Mouse (Mus musculus): ENCODE measurements around the gene Olig2. TPM values are rescaled to one million over a fixed set of nuclear protein-coding genes. Genes with fewer than 3 reads are reported as not detected.
"Not testable (repeated sequence)": the region's sequence is repeated elsewhere in the genome, so short reads cannot be mapped to it uniquely, and the experiment has no call there.

Olig2 gene
- total and polyA plus RNA-seq, 2 experiments, result not detected

- no peaks in the 10 kb centered on the region for H3K36me3 ChIP-seq (ENCODE audit: control insufficient read depth, insufficient read depth, low read length)
- no peak overlapping the region for H3K27ac ChIP-seq (replicated peaks; ENCODE audit: insufficient read depth, low read depth, low read length)
- no peaks in the 10 kb centered on the region for H3K27me3 ChIP-seq (ENCODE audit: control insufficient read depth, insufficient read depth, low read length)
- 13% methylated on average over 4 of the region's 4 CpGs for WGBS
- H3K4me1 ChIP-seq (ENCODE audit: control insufficient read depth, insufficient read depth, low read length), result peaks cover 6% of the 10 kb centered on the region
- no peaks in the 10 kb centered on the region for H3K79me2 ChIP-seq (ENCODE audit: control insufficient read depth, insufficient read depth, low read length)
- no peak overlapping the region for H3K4me3 ChIP-seq (ENCODE audit: insufficient read depth, low read depth, low read length)
- peak; percentile 99 for DNase-seq (ENCODE audit: extremely low read depth, low read depth, low spot score)
- H3K9ac ChIP-seq (ENCODE audit: low read depth, low read length), result no peak overlapping the region
- no peak for TF ChIP-seq POLR2A (IDR thresholded peaks at IDR 0.05; ENCODE audit: extremely low read depth, insufficient read depth, low read length)
- TF ChIP-seq CTCF (IDR thresholded peaks at IDR 0.05; ENCODE audit: low read depth, low read length), result no peak
Measured at GRCm38 (mm10) chr16:91239024-91239423, 13.8 kb downstream of the Olig2 start.

- Histone ChIP-seq H3K36me3 (ENCODE audit: control insufficient read depth, insufficient read depth, low read length) (no peaks in the 10 kb centered on the region), H3K27ac (replicated peaks; ENCODE audit: insufficient read depth, low read depth, low read length) (no peak overlapping the region), H3K9ac (ENCODE audit: low read depth, low read length) (no peak overlapping the region), H3K4me3 (ENCODE audit: insufficient read depth, low read depth, low read length) (no peak overlapping the region), H3K79me2 (ENCODE audit: control insufficient read depth, insufficient read depth, low read length) (no peaks in the 10 kb centered on the region), H3K4me1 (ENCODE audit: control insufficient read depth, insufficient read depth, low read length) (no peaks in the 10 kb centered on the region), H3K27me3 (ENCODE audit: control insufficient read depth, insufficient read depth, low read length) (no peaks in the 10 kb centered on the region)
- 84% methylated on average over 9 of the region's 9 CpGs for WGBS
- TF ChIP-seq POLR2A (IDR thresholded peaks at IDR 0.05; ENCODE audit: extremely low read depth, insufficient read depth, low read length) (no peak), CTCF (IDR thresholded peaks at IDR 0.05; ENCODE audit: low read depth, low read length) (no peak)
- no peak for DNase-seq (ENCODE audit: extremely low read depth, low read depth, low spot score)
Measured at GRCm38 (mm10) chr16:91246292-91246691, 21.0 kb downstream of the Olig2 start.

GRCm38 (mm10) chr16:91255419-91256164, 30.3 kb downstream of the Olig2 start:
- H3K27ac ChIP-seq (replicated peaks; ENCODE audit: insufficient read depth, low read depth, low read length), result peak overlapping the region; percentile 77
- H3K4me3 ChIP-seq (ENCODE audit: insufficient read depth, low read depth, low read length), result peak overlapping the region; percentile 40; the same call in 1 of the 2 replicates
- H3K79me2 ChIP-seq (ENCODE audit: control insufficient read depth, insufficient read depth, low read length); H3K27me3 ChIP-seq (ENCODE audit: control insufficient read depth, insufficient read depth, low read length); H3K36me3 ChIP-seq (ENCODE audit: control insufficient read depth, insufficient read depth, low read length); H3K4me1 ChIP-seq (ENCODE audit: control insufficient read depth, insufficient read depth, low read length): not testable (repeated sequence)
- DNase-seq (ENCODE audit: extremely low read depth, low read depth, low spot score), result peak; percentile 93
- 17% methylated on average over 21 of the region's 28 CpGs for WGBS
- 0 out of 2 replicates have a peak overlapping the region, but pooled peaks have one; percentile 18 for H3K9ac ChIP-seq (ENCODE audit: low read depth, low read length)

GRCm38 (mm10) chr16:91258956-91259355, 33.7 kb downstream of the Olig2 start:
- H3K79me2 ChIP-seq (ENCODE audit: control insufficient read depth, insufficient read depth, low read length), result no peaks in the 10 kb centered on the region
- WGBS, result 69% methylated on average over 3 of the region's 3 CpGs
- H3K4me3 ChIP-seq (ENCODE audit: insufficient read depth, low read depth, low read length), result no peak overlapping the region
- H3K4me1 ChIP-seq (ENCODE audit: control insufficient read depth, insufficient read depth, low read length), result peaks cover 2% of the 10 kb centered on the region; the same call in 1 of the 2 replicates
- H3K36me3 ChIP-seq (ENCODE audit: control insufficient read depth, insufficient read depth, low read length), result no peaks in the 10 kb centered on the region
- TF ChIP-seq CTCF (IDR thresholded peaks at IDR 0.05; ENCODE audit: low read depth, low read length) (no peak), POLR2A (IDR thresholded peaks at IDR 0.05; ENCODE audit: extremely low read depth, insufficient read depth, low read length) (no peak)
- H3K9ac ChIP-seq (ENCODE audit: low read depth, low read length), result no peak overlapping the region
- DNase-seq (ENCODE audit: extremely low read depth, low read depth, low spot score), result no peak
- no peak overlapping the region for H3K27ac ChIP-seq (replicated peaks; ENCODE audit: insufficient read depth, low read depth, low read length)
- H3K27me3 ChIP-seq (ENCODE audit: control insufficient read depth, insufficient read depth, low read length), result no peaks in the 10 kb centered on the region

GRCm38 (mm10) chr16:91260861-91261260, 35.6 kb downstream of the Olig2 start:
- Histone ChIP-seq H3K27ac (replicated peaks; ENCODE audit: insufficient read depth, low read depth, low read length) (no peak overlapping the region), H3K4me3 (ENCODE audit: insufficient read depth, low read depth, low read length) (no peak overlapping the region), H3K36me3 (ENCODE audit: control insufficient read depth, insufficient read depth, low read length) (no peaks in the 10 kb centered on the region), H3K27me3 (ENCODE audit: control insufficient read depth, insufficient read depth, low read length) (no peaks in the 10 kb centered on the region), H3K4me1 (ENCODE audit: control insufficient read depth, insufficient read depth, low read length) (peaks cover under 1% of the 10 kb centered on the region; the same call in 1 of the 2 replicates), H3K9ac (ENCODE audit: low read depth, low read length) (no peak overlapping the region), H3K79me2 (ENCODE audit: control insufficient read depth, insufficient read depth, low read length) (no peaks in the 10 kb centered on the region)
- TF ChIP-seq CTCF (IDR thresholded peaks at IDR 0.05; ENCODE audit: low read depth, low read length), result no peak
- no peak for TF ChIP-seq POLR2A (IDR thresholded peaks at IDR 0.05; ENCODE audit: extremely low read depth, insufficient read depth, low read length)
- WGBS, result 55% methylated on average over 3 of the region's 3 CpGs
- DNase-seq (ENCODE audit: extremely low read depth, low read depth, low spot score), result peak; percentile 52

GRCm38 (mm10) chr16:91262467-91263220, 37.4 kb downstream of the Olig2 start:
- Histone ChIP-seq H3K36me3 (ENCODE audit: control insufficient read depth, insufficient read depth, low read length) (no peaks in the 10 kb centered on the region), H3K27me3 (ENCODE audit: control insufficient read depth, insufficient read depth, low read length) (no peaks in the 10 kb centered on the region), H3K9ac (ENCODE audit: low read depth, low read length) (no peak overlapping the region), H3K27ac (replicated peaks; ENCODE audit: insufficient read depth, low read depth, low read length) (no peak overlapping the region), H3K79me2 (ENCODE audit: control insufficient read depth, insufficient read depth, low read length) (no peaks in the 10 kb centered on the region), H3K4me1 (ENCODE audit: control insufficient read depth, insufficient read depth, low read length) (no peaks in the 10 kb centered on the region), H3K4me3 (ENCODE audit: insufficient read depth, low read depth, low read length) (no peak overlapping the region)
- 57% methylated on average over 12 of the region's 12 CpGs for WGBS
- TF ChIP-seq CTCF (IDR thresholded peaks at IDR 0.05; ENCODE audit: low read depth, low read length) (no peak), POLR2A (IDR thresholded peaks at IDR 0.05; ENCODE audit: extremely low read depth, insufficient read depth, low read length) (no peak)
- no peak for DNase-seq (ENCODE audit: extremely low read depth, low read depth, low spot score)
